Mouse (Mus musculus) G1E (cell line): Measurements from ENCODE around the gene Cemip.

Source experiments
- CTCF ChIP-seq: IDR thresholded peaks from 2 replicates; pipeline ENCODE4 v1.5.1; 2012; ENCODE audit warnings: low read depth, low read length, inconsistent platforms, mixed read lengths
- GATA1 ChIP-seq: IDR thresholded peaks from 2 replicates; pipeline ENCODE4 v1.6.1; 2012; ENCODE audit warnings: borderline replicate concordance, low read length, inconsistent platforms, mixed read lengths
- POLR2AphosphoS5 ChIP-seq: IDR thresholded peaks from 2 replicates; pipeline ENCODE4 v1.6.1; 2012; ENCODE audit warnings: low read depth, low read length, inconsistent platforms; ENCODE audit not compliant: insufficient replicate concordance
- TAL1 ChIP-seq: conservative IDR thresholded peaks from 2 replicates; pipeline ENCODE4 v1.6.1; 2012; ENCODE audit warnings: low read depth, low read length, inconsistent platforms, mixed read lengths

DNA sequence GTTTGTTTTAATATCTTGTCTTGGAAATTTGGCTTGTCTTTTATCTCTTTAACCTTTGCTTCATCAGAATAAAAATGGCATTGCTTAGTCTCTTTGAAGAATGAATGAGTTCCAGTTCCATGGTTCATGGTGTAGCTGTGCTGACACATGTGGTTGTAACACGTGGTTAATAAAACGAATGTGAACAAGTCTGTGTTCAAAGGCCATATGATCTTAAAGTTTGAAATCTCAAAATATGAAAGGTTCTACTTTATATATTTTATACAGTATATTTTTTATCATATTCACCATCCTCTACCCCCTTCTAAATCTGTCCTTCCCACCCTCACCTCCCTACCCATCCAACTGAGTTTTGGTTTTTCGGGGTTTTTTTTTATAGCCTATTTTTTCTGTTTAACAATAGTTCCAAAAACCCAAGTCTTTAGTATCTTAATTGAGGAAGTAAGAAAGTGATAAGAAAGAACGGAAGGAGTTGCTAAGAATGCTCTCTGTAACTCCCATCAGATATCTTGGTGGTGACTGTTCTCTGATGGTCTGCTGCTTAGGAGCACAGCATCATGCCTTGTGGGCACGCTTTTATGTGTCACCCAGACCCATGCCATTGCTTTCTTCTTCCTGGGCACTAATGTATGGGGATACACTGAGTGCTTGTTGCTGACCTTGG lies 190.1 kb downstream of the Cemip start:
- TF ChIP-seq CTCF = no peak
- TF ChIP-seq TAL1 = no peak
- TF ChIP-seq GATA1 = no peak
- no peak for TF ChIP-seq POLR2AphosphoS5
